Mouse (Mus musculus) erythroblast, embryonic 14.5 days (primary cell): ENCODE data around the gene F2.

Experiments used
- GATA1 ChIP-seq: IDR thresholded peaks from 2 replicates; pipeline ENCODE4 v1.6.1; 2012; ENCODE audit warnings: low read length, inconsistent platforms, mixed read lengths
- TAL1 ChIP-seq: IDR thresholded peaks from 3 replicates; pipeline ENCODE4 v1.6.1; 2012; ENCODE audit warnings: low read length, inconsistent platforms, mixed read lengths

GRCm38 (mm10) chr2:91600475-91600874 is 35.7 kb downstream of the F2 start:
- TF ChIP-seq GATA1 = no peak
- TF ChIP-seq TAL1 = no peak
